Mouse (Mus musculus): ENCODE results near the gene Pla1a.

DNA sequence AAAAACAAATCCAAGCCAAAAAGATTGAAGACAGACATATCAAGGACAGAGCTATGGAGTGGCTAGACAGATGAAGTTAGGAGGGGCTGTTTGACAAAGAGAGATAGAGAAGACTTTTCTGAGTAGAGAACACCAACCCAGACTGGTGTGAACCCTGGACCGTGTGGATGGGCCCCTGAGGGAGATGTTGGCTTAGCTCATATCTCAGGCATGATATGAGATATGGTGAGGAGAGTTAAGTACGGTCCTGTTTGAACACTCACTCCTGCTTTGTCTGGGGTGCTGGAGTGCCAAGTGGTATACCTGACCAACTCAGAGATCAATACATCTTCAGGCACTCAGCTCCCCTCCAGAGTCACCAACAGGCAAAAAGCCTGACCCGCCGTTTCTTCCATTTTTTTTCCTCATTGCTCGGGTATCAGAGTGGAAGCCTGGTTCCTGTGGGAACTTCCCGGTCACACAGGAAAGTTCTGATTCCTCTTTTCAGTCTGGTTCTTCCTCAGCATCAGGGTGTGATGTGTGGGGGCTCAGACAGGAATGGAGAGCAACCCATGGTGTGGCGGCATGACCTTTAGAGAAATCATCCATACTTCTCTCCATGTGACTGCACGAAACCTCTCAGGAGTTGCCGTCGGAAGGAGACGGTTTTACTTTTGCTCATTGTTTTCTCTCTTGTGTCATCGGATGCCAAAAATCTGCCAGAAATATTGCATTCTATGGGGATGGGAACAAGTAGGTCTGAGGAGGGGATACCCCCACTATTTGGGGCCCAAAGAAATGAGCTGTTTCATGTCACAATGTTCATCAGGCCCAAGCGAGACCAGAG, 34.4 kb upstream of the Pla1a start:
- TF ChIP-seq CTCF (IDR thresholded peaks at IDR 0.05; ENCODE audit: borderline replicate concordance, extremely low read depth, insufficient read depth, insufficient read length) = no peak
- no peak for TF ChIP-seq POLR2A (IDR thresholded peaks at IDR 0.05; ENCODE audit: borderline replicate concordance, extremely low read depth, insufficient read depth, insufficient read length, poor library complexity, severe bottlenecking)

All from brain, embryonic 14.5 days (tissue).